Mouse (Mus musculus) neural tube, embryonic 12.5 days (tissue): ENCODE measurements around the gene 9530077C05Rik. TPM values are rescaled to one million over a fixed set of nuclear protein-coding genes. Genes with fewer than 3 reads are reported as not detected.
"Not testable (repeated sequence)": the region's sequence is repeated elsewhere in the genome, so short reads cannot be mapped to it uniquely, and the experiment has no call there.

ENCODE experiments used
- ATAC-seq: fragments of 200-750 bp; cut with Nextera tagmentation; 2 replicates; pipeline ENCODE4 v1.8.0; 2017; ENCODE audit warnings: low read depth, mild to moderate bottlenecking, moderate TSS enrichment, moderate library complexity; ENCODE audit not compliant: low FRiP score
- H3K27ac ChIP-seq: fragments of 300-500 bp; sonication (generic); 2 replicates; pipeline ENCODE4 v1.5.1; 2016
- H3K27me3 ChIP-seq: fragments of 300-500 bp; sonication (generic); replicated peaks from 2 replicates; pipeline ENCODE4 v1.6.1; 2016; ENCODE audit warnings: mild to moderate bottlenecking
- H3K36me3 ChIP-seq: fragments of 300-500 bp; sonication (generic); 2 replicates; pipeline ENCODE4 v1.6.1; 2016; ENCODE audit warnings: mild to moderate bottlenecking
- H3K4me1 ChIP-seq: fragments of 300-500 bp; sonication (generic); 2 replicates; pipeline ENCODE4 v1.6.1; 2016
- H3K4me2 ChIP-seq: fragments of 300-500 bp; sonication (generic); replicated peaks from 2 replicates; pipeline ENCODE4 v1.6.1; 2016; ENCODE audit warnings: mild to moderate bottlenecking
- H3K4me3 ChIP-seq: fragments of 300-500 bp; sonication (generic); 2 replicates; pipeline ENCODE4 v1.5.1; 2016
- H3K9ac ChIP-seq: fragments of 300-500 bp; sonication (generic); 2 replicates; pipeline ENCODE4 v1.6.1; 2016; ENCODE audit warnings: mild to moderate bottlenecking
- H3K9me3 ChIP-seq: fragments of 300-500 bp; sonication (generic); 2 replicates; pipeline ENCODE4 v1.6.1; 2016; ENCODE audit warnings: mild to moderate bottlenecking
- WGBS: fragments of 180-500 bp; shearing (Covaris S2); methylation state at CpG from one replicate; pipeline ENCODE4 v1.1.7; 2016; 5-methylcytosine and 5-hydroxymethylcytosine counted together
- polyA plus RNA-seq: library from polyadenylated mRNA; unstranded; fragments of >200 nt; fragmentation: Nextera tagmentation; extraction: Ambion mirVana; gene quantifications from 2 replicates; pipeline ENCODE4 v1.2.1, GENCODE M21; 2016

9530077C05Rik gene
- polyA plus RNA-seq, 1 experiment from 2014 or later = 6.7 TPM

DNA sequence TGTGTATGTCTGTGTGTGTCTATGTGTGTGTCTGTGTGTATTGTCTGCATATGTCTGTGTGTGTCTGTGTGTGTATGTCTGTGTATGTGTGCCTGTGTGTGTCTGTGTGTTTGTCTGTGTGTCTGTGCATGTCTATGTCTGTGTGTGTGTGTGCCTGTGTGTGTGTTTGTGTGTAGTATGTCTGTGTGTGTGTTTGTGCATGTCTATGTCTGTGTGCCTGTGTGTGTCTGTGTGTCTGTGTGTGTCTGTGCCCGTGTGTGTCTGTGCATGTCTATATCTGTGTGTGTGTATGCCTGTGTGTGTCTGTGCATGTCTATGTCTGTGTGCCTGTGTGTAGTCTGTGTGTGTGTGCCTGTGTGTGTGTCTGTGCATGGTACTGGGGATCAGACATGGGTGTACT lies 33.8 kb downstream of the 9530077C05Rik start:
- Histone ChIP-seq H3K27me3 (no peaks in the 10 kb centered on the region), H3K4me2 (no peak overlapping the region), H3K4me3 (no peak overlapping the region), H3K4me1 (no peaks in the 10 kb centered on the region), H3K9ac (no peak overlapping the region), H3K27ac (no peak overlapping the region), H3K9me3 (no peaks in the 10 kb centered on the region), H3K36me3 (peaks cover 45% of the 10 kb centered on the region)
- ATAC-seq = no peak
- WGBS = 81% methylated on average over 1 of the region's 1 CpGs

DNA sequence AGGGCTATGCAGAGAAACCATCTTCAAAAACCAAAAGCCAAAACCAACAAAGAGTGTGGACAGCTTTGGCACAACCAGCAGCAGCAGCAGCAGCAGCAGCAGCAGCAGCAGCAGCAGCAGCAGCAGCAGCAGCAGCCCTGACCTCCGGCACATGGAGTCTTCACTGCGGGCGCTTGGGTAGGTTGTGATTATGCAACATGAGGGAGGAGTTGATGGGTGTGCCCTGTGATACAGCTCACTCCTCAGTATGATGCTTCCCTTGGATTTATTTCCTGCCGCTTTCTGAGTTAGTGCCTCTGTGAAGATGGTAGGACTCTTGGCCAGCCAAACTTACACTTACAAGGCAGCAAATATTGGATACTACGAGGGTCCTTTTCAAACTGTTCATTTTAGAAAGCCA lies 35.9 kb downstream of the 9530077C05Rik start:
- Histone ChIP-seq H3K4me1 (no peaks in the 10 kb centered on the region), H3K27me3 (no peaks in the 10 kb centered on the region), H3K36me3 (peaks cover 60% of the 10 kb centered on the region), H3K4me3 (no peak overlapping the region), H3K4me2 (no peak overlapping the region), H3K9ac (no peak overlapping the region), H3K9me3 (no peaks in the 10 kb centered on the region), H3K27ac (no peak overlapping the region)
- no peak for ATAC-seq
- 94% methylated on average over 5 of the region's 5 CpGs for WGBS

DNA sequence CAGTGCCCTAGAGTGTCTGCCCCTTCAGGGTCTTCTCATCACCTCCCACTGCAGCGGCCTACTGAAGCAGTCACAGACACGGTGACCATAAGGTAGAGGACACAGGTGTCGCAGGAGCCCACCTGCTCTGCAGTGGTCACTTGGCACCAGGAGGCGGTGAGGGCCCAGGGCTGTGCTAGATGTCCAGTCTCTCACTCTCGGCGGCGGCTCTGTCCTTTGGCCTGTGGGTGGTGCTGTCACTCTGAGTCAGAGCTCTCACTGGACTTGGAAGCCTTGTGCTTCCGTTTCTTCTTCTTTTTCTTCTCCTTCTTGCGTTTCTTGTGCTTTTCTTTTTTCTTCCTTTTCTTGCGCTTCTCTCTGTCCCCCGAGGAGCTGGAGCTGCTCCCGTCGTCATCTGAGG lies 37.1 kb downstream of the 9530077C05Rik start:
- no peak for ATAC-seq
- Histone ChIP-seq H3K9me3 (no peaks in the 10 kb centered on the region), H3K4me3 (no peak overlapping the region), H3K27ac (no peak overlapping the region), H3K4me1 (no peaks in the 10 kb centered on the region), H3K4me2 (no peak overlapping the region), H3K36me3 (peaks cover 72% of the 10 kb centered on the region), H3K27me3 (no peaks in the 10 kb centered on the region), H3K9ac (no peak overlapping the region)
- 88% methylated on average over 13 of the region's 13 CpGs for WGBS

DNA sequence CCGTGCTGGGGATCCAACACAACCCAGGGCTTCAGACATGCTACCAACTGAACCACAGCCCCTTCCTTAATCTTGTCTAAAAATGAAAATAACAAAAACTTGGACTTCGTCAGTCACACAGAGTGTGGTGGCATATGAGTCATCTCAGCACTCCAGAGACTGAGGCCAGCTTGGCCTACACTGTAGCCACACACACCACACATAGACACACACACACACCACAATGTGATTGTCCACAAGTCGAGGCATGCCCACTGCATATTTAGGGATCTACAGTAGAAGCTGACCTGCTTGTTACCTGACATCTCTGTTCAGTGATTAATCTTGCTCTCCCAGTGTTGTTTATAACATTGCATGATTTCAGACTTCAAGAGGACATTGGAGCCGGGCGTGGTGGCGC lies 37.9 kb downstream of the 9530077C05Rik start:
- no peak overlapping the region for H3K9ac ChIP-seq
- no peaks in the 10 kb centered on the region for H3K4me1 ChIP-seq
- no peaks in the 10 kb centered on the region for H3K9me3 ChIP-seq
- ATAC-seq = no peak
- H3K27ac ChIP-seq = no peak overlapping the region
- H3K4me3 ChIP-seq = no peak overlapping the region
- H3K27me3 ChIP-seq = no peaks in the 10 kb centered on the region
- H3K4me2 ChIP-seq = no peak overlapping the region
- peaks cover 75% of the 10 kb centered on the region for H3K36me3 ChIP-seq
- WGBS = 95% methylated on average over 6 of the region's 6 CpGs

DNA sequence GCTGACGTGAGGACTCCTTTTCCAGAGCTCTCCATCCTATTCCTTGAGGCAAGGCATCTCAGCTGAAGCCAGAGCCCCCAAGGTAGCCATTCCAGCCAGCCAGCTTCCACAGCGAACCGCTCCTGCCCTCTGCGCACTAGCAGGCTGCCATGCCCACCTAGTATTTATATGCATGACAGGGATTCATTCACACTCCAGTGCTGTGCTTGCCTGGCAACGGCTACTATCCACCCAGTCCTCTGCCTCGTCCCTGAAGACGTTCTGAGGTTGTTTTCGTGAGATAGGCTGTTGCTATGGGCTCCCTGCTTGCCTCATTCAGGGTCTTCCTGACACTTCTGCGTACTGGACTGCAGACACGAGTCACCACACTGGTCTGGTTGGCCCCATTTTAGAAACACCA lies 41.4 kb downstream of the 9530077C05Rik start:
- H3K27me3 ChIP-seq = no peaks in the 10 kb centered on the region
- H3K27ac ChIP-seq = no peak overlapping the region
- H3K4me3 ChIP-seq = no peak overlapping the region
- no peaks in the 10 kb centered on the region for H3K9me3 ChIP-seq
- ATAC-seq = no peak
- 87% methylated on average over 10 of the region's 10 CpGs for WGBS
- H3K4me1 ChIP-seq = no peaks in the 10 kb centered on the region
- peaks cover 92% of the 10 kb centered on the region for H3K36me3 ChIP-seq
- no peak overlapping the region for H3K9ac ChIP-seq
- H3K4me2 ChIP-seq = no peak overlapping the region

DNA sequence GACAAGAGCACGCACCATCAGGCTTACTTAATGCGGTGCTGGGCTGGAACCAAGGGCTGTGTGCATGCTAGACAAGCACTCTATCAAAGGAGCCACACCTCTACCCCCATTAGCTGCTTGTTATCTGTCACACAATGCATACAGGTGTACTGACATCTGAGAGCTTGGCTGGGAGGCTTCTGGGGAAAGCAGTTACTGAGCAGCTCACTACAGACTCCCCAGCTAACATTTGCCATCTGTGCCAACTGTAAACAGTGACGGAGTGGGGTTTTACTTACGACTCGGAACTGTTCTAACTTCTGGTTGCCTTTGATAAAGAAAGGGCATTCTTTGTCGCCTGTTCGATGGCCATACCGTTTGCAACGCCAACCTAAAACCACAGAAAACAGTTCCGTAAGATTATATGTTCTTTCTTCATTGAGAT lies 42.2 kb downstream of the 9530077C05Rik start:
- no peaks in the 10 kb centered on the region for H3K4me1 ChIP-seq
- H3K27ac ChIP-seq = no peak overlapping the region
- peaks cover 84% of the 10 kb centered on the region for H3K36me3 ChIP-seq
- H3K4me3 ChIP-seq = no peak overlapping the region
- ATAC-seq = no peak
- H3K4me2 ChIP-seq = no peak overlapping the region
- H3K27me3 ChIP-seq = no peaks in the 10 kb centered on the region
- H3K9ac ChIP-seq = no peak overlapping the region
- 90% methylated on average over 10 of the region's 10 CpGs for WGBS
- H3K9me3 ChIP-seq = no peaks in the 10 kb centered on the region

DNA sequence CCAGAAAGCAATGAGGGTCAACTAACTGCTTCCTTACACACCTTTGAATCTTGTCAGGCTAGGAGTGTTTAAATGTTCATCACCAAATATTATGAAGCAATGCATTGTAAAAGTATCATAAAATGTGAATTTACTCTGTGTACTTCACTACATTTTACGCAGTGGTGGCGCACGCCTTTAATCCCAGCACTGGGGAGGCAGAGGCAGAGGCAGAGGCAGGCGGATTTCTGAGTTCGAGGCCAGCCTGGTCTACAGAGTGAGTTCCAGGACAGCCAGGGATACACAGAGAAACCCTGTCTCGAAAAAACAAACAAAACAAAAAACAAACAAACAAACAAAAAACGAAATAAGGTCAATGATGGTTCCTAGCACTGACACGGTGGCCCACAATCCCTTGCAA lies 42.7 kb downstream of the 9530077C05Rik start, which contains the start of gene Gm17545:
Gm17545 (plus strand) TSS at position 301 of the 400 bp plus-strand sequence.
- not testable (repeated sequence) for H3K4me2 ChIP-seq, H3K4me1 ChIP-seq, H3K4me3 ChIP-seq, H3K9me3 ChIP-seq, H3K9ac ChIP-seq, ATAC-seq, H3K27ac ChIP-seq, H3K27me3 ChIP-seq
- WGBS = 92% methylated on average over 8 of the region's 8 CpGs
- H3K36me3 ChIP-seq = peaks cover 79% of the 10 kb centered on the region

DNA sequence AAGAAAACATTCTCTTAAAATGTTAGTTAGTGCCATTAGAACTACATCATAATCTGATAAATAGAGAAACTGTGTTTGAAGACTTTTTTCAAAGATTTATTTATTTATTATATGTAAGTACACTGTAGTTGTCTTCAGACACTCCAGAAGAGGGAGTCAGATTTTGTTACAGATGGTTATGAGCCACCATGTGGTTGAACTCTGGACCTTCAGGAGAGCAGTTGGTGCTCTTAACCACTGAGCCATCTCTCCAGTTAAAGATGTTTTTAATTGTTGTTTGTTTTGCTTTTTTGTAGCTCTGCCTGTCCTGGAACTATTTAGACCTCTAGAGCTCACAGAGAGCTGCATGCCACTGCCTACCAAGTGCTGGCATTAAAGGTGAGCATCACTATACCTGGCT lies 43.7 kb downstream of the 9530077C05Rik start:
- Histone ChIP-seq H3K4me1 (no peaks in the 10 kb centered on the region), H3K27me3 (no peaks in the 10 kb centered on the region), H3K27ac (no peak overlapping the region), H3K9me3 (no peaks in the 10 kb centered on the region), H3K36me3 (peaks cover 72% of the 10 kb centered on the region), H3K9ac (no peak overlapping the region), H3K4me2 (no peak overlapping the region), H3K4me3 (no peak overlapping the region)
- no peak for ATAC-seq

DNA sequence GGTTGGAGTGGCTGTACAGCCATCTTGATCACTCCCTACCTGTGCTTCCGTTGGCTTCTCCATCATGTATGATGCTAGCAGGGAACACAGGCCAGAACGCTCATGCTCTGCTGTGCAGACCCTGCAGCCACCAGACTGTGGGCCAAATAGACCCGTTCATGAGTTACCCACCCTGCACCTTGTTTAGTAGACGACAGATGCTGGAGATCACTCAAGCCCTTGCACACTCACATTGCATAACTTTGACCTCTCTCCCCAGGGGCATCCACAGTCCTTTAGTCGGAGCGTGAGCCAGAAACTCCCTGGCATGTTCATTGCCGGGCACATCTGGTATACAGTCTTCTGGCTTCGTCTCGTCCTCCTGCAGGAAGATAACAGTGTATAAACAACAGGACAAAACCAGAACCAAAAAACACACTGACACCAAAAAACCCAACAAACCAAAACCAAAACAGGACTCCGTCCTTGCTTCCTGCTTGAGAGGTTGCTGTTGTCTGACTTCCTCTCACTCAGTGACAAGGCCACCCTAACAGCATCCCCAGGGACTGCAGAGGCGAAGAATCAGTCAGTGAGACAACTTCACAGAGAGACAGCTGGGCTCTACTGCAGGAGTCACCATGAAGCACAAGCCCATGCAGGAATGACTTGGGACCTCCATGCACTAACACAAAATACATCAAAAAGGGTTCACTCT lies 46.0 kb downstream of the 9530077C05Rik start:
- WGBS = 90% methylated on average over 11 of the region's 11 CpGs
- H3K9ac ChIP-seq = no peak overlapping the region
- no peak overlapping the region for H3K4me3 ChIP-seq
- H3K4me2 ChIP-seq = no peak overlapping the region
- no peak overlapping the region for H3K27ac ChIP-seq
- no peaks in the 10 kb centered on the region for H3K9me3 ChIP-seq
- no peak for ATAC-seq
- H3K36me3 ChIP-seq = peaks cover 60% of the 10 kb centered on the region
- H3K4me1 ChIP-seq = no peaks in the 10 kb centered on the region
- H3K27me3 ChIP-seq = no peaks in the 10 kb centered on the region

DNA sequence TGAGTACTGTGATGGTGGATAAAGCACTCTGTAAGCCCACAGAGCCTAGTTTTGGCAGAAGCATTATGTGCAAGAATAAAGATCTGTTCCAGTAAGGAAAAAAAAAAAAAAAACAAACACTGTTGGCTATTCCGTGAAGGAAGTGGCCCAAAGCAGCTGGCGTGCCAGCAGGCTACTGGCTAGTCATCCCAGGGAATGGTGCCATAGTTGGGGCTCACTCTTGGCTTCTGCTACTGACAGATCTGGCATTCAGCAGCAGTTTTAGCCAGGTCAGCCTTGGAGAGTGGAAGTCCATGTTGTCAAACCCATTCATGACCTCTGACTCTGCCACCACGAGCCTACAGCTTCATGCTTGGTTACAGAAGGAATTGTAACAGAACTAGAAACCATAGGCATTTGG lies 50.6 kb downstream of the 9530077C05Rik start:
- no peaks in the 10 kb centered on the region for H3K4me1 ChIP-seq
- H3K9ac ChIP-seq = no peak overlapping the region
- H3K4me3 ChIP-seq = no peak overlapping the region
- H3K27me3 ChIP-seq = no peaks in the 10 kb centered on the region
- no peak overlapping the region for H3K27ac ChIP-seq
- no peak overlapping the region for H3K4me2 ChIP-seq
- peaks cover 20% of the 10 kb centered on the region for H3K36me3 ChIP-seq
- no peaks in the 10 kb centered on the region for H3K9me3 ChIP-seq
- 89% methylated on average over 3 of the region's 3 CpGs for WGBS
- ATAC-seq = no peak

DNA sequence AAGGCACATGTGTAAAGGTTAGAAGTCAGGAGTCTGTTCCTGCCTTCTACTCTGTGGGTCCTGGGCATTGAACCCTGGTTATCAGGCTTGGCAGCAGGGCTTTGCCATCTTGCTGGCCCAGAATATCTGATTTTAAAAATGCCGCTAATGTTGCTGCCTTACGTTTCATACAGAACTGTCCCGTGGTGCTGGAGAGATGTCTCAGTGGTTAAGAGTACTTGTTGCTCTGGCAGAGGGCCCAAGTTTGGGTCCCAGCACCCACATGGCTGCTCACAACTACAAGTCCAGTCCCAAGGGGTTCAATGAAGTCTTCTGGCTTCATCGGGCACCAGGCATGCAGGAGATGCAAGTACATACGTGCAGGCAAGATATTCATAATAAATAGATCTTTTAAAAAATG lies 54.9 kb downstream of the 9530077C05Rik start:
- Histone ChIP-seq H3K27me3 (no peaks in the 10 kb centered on the region), H3K9ac (no peak overlapping the region), H3K4me2 (no peak overlapping the region), H3K4me3 (no peak overlapping the region), H3K9me3 (no peaks in the 10 kb centered on the region), H3K4me1 (no peaks in the 10 kb centered on the region), H3K27ac (no peak overlapping the region), H3K36me3 (peaks cover 7% of the 10 kb centered on the region; the same call in 1 of the 2 replicates)
- no peak for ATAC-seq
- 95% methylated on average over 5 of the region's 5 CpGs for WGBS

DNA sequence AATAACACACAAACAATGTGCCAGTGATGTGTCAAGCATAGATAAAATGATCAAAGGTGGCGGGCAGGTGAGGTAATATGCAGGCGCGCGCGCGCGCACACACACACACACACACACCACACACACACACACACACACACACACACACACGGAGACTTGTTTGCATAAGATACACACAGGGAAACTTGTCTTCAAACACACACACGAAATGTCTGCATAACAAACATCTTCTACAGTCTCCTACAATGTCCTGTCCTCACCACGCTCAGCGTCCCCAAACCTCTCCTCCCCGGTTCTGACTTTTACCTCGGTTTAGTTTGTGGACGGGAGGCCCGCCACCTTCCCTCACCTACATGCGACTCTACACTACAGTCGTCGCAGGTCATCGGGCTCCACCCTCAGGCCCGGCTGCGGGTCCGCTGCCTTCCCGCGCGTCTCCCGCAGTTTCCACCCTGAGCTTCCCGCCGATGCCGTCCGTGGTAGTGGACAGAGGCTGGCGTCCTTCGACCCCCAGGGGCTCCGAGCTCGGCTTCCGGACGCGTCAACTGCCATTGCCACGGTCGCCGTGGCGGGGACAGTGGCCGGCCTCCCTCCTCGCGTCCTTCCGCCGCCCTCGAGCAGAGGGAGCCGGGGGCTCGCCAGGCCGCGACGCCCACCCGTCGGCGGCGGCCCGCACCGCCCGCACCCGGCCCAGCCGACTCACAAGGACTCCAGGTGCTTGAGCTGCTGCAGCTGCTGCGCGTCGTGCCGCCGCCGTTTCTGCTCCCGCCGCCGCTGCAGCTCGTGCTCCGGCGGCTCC lies 56.3 kb downstream of the 9530077C05Rik start:
- H3K4me2 ChIP-seq = peak overlapping the region; percentile 68
- peaks cover 5% of the 10 kb centered on the region; the same call in 1 of the 2 replicates for H3K36me3 ChIP-seq
- H3K27me3 ChIP-seq = no peaks in the 10 kb centered on the region
- peak overlapping the region; percentile 70 for H3K27ac ChIP-seq
- peak overlapping the region; percentile 91 for H3K9ac ChIP-seq
- peak; percentile 74 for ATAC-seq
- no peaks in the 10 kb centered on the region for H3K9me3 ChIP-seq
- peak overlapping the region; percentile 86 for H3K4me3 ChIP-seq
- 2% methylated on average over 73 of the region's 73 CpGs for WGBS
- no peaks in the 10 kb centered on the region for H3K4me1 ChIP-seq
